Mouse (Mus musculus): ENCODE results near the gene 4931406C07Rik. TPM values are rescaled to one million over a fixed set of nuclear protein-coding genes. Genes with fewer than 3 reads are reported as not detected.

4931406C07Rik gene
- total RNA-seq, 2 experiments from 2014 or later = 29.3 to 31.1 TPM

DNA sequence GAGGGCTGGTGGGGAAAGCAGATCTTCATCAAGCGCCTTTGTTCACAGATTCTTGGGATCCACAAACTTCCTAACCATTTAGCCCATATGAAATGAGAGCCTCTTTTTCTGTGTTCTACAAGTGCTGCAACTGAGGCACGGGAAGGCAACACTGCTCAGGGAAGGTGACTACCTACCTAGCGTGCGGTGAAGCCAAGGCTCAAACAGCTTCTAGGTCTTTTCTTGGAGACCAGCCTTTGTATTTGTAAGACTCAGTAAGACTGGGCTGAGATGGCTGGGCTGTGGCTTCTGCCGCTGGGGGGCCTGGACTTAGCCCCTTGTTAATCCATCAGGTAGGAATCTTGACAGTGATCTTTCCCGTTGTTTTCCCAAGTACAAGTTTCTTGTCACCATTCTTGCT, 66.2 kb downstream of the 4931406C07Rik start:
- intact Hi-C loops (cut with DNase I) = no loop called here
- no peak for DNase-seq

DNA sequence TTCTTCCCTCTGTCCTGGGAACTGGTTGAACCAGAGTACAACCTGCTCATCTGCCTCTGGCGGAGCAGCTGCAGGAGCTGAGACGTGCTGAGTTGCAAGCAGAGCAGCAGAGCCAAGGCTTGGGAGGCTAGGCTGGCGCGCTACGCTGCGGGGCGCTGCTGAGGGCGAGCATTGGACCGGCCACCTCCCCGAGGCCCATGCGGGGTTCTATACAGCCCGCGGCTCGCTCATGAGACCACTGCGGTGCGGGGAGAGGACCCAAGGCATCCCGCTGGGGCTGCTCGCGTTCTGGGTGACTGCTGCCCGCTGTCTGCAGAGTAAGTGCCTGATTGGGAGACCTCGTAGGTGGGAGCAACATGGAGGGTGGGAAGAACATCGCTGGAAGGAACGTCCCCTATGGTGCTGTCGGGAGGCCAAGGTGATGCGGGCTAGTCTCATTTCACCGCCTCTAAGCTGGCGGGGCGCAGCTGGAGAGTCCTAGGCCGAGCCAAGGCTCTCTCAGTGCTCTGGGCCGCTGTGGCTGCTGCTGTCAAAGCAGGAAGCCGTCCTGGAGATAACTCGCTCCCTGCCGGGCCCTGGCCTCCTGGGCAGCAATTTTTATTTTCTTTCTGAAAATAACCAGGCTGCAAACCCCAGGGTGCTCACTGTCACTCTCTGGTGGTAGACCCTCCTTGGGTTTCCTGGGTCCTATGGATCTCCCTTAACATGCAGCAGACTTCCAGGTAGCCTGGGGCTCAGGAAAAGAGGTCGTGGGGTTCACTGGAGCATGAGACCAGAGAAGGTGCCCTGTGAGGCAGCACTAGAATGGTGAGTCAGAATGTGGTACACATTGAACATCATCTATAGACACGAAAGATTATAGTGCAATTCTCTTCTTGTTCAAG, 67.0 kb downstream of the 4931406C07Rik start, which contains the start of gene Vstm5:
TSS of gene Vstm5 (plus strand) at position 4 of the 884 bp plus-strand sequence.
- DNase-seq = peak; percentile 19
- intact Hi-C loops (cut with DNase I) = no loop called here

DNA sequence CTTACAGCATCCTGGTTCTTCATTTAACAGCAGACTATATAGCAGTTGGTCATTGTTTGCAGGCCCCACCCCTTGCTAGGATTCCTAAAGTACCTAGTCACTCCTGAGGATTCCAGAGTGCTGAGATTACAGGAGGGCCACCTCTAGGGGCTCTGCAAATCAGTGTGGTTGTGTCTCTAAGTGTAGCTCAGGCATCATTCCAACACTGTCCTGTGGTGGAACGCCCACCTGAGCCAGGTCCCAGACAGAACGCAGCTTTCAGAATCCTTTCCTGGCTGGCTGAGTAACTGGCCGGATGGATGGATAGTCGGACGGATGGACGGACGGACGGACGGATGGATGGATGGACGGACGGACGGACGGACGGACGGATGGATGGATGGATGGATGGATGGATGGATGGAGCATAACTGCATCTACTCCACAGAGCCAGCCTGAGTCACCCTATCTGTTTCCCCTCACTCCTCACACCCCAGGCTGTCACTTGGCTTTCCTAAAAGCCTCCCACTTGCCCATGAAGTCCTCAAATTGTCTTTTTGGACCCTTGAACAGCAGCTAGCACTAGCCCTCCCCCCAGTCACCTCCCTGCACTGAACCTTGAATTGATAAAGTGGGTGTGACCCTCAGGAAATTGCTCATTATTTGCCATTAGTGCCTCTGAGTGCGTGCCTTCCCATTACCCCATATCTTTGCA, 67.8 kb downstream of the 4931406C07Rik start:
- intact Hi-C loops (cut with DNase I) = no loop called here
- no peak for DNase-seq

DNA sequence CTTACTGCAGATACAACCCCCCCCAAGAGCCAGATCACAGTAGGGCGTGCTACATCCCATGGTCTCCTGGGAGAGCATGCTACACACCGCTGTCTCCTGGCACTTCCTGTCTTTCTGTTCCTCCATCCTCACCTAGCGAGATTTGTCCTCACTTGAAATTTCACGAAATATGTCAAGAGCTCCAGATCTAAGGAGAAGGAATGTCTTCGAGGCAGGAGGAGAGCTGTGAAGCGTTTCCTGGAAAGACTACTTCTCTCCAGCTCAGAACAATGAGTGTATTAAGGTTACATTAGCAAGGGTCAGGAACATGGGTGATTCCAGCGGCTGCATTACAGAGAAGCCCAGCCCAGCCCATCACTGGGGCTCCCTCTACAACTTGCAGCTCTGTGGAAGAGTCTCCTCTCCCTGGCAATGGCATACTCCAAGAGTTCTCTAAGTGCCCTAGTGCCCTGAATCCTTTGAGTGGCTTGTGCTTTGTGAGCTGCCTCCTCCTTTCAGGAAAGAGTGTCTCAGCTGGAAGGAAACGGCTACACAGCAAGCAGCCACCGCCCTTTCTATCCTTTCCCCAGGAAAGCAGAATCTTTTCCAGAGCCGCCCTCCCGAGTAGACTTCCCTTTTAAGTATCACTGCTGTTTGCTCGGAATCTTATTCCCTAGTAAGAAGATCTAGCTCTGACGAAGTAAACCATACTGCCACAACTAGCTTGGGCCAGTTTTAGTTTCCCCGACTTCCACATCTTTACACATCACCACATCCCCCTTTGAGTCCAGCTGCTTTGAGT, 68.5 kb downstream of the 4931406C07Rik start:
- intact Hi-C loops (cut with DNase I) = no loop called here
- no peak for DNase-seq

DNA sequence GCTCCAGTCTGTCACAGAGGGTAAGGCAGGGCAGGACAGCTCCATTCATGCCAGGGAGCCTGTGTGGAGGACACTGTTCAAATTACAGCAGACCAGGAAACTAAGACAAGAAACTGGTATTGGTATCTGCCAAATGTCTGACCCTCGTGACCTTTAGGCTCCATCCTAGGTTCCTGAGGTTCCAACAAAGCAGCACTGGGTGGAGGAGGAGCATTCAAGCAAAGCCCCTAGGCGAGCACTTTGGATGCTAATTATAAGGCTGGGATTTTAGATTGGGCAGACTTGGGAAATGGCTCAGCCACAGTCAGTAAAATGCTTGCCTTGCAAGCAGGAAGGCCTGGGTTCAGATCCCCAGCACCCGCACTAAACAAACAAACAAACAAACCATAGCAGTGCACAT, 70.3 kb downstream of the 4931406C07Rik start:
- intact Hi-C loops (cut with DNase I) = no loop called here
- no peak for DNase-seq

DNA sequence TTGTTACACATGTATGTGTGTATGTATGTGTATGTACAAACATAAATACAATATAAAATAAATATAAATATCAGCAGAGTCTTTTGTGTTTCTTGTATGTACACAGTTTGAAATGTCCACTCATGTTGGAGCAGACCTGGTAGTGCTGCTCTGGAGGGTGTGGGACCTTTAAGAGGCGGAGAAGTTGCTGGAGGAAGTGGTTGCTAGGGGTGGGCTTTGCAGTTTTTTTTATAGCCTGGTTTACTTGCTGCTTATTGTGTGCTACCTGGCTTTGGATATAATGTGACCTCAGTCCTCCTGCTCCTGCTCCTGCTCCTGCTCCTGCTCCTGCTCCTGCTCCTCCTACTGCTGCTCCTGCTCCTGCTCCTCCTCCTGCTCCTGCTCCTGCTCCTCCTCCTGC, 72.6 kb downstream of the 4931406C07Rik start:
- intact Hi-C loops (cut with DNase I) = no loop called here
- DNase-seq = no peak

Small RNA genes within 50 kb of the gene (microRNA-seq; reads per million reads assigned to microRNA genes)
- gene Gm49349 = not detected
- gene mmu-mir-7650 = not detected

Other genes starting within 250 kb of the 4931406C07Rik start
- under 1 TPM in 1 of 2 experiments, not detected in 1; 0.06 TPM for gene Hephl1, start 194.3 kb downstream of the 4931406C07Rik start, total RNA-seq (2021)
- gene Vstm5, start 67.4 kb downstream of the 4931406C07Rik start, total RNA-seq (2021) = 10 to 100 TPM; 12.7 to 13.6 TPM
- gene Med17, start 26.5 kb downstream of the 4931406C07Rik start, total RNA-seq (2021) = 10 to 100 TPM; 34.1 to 38.6 TPM
- gene Taf1d, start 234 bp downstream of the 4931406C07Rik start, total RNA-seq (2021) = 10 to 100 TPM; 66.8 to 67.2 TPM
- gene Cep295, start 51.3 kb upstream of the 4931406C07Rik start, total RNA-seq (2021) = 10 to 100 TPM; 31.7 to 33.5 TPM
- 1 to 10 TPM; 5.2 to 6.8 TPM for gene Smco4, start 187.0 kb upstream of the 4931406C07Rik start, total RNA-seq (2021)